Mouse (Mus musculus) heart, embryonic 12.5 days (tissue): Measurements from ENCODE around the gene Gm28374. TPM values are rescaled to one million over a fixed set of nuclear protein-coding genes. Genes with fewer than 3 reads are reported as not detected.

Experiments
- ATAC-seq: fragments of 200-750 bp; cut with Nextera tagmentation; 2 replicates; pipeline ENCODE4 v1.8.0; 2017; ENCODE audit warnings: moderate TSS enrichment, moderate library complexity; ENCODE audit not compliant: insufficient number of reproducible peaks, low FRiP score
- H3K27ac ChIP-seq: fragments of 300-500 bp; sonication (generic); 2 replicates; pipeline ENCODE4 v1.5.1; 2016; ENCODE audit warnings: mild to moderate bottlenecking, moderate library complexity; ENCODE audit not compliant: poor library complexity, severe bottlenecking
- H3K27me3 ChIP-seq: fragments of 300-500 bp; sonication (generic); replicated peaks from 2 replicates; pipeline ENCODE4 v1.6.1; 2016; ENCODE audit warnings: mild to moderate bottlenecking, moderate library complexity
- H3K36me3 ChIP-seq: fragments of 300-500 bp; sonication (generic); 2 replicates; pipeline ENCODE4 v1.6.1; 2016; ENCODE audit warnings: mild to moderate bottlenecking, moderate library complexity
- H3K4me1 ChIP-seq: fragments of 300-500 bp; sonication (generic); replicated peaks from 2 replicates; pipeline ENCODE4 v1.6.1; 2016; ENCODE audit warnings: mild to moderate bottlenecking
- H3K4me2 ChIP-seq: fragments of 300-500 bp; sonication (generic); 2 replicates; pipeline ENCODE4 v1.6.1; 2016; ENCODE audit warnings: mild to moderate bottlenecking, moderate library complexity
- H3K4me3 ChIP-seq: fragments of 300-500 bp; sonication (generic); 2 replicates; pipeline ENCODE4 v1.5.1; 2016; ENCODE audit warnings: mild to moderate bottlenecking
- H3K9ac ChIP-seq: fragments of 300-500 bp; sonication (generic); 2 replicates; pipeline ENCODE4 v1.6.1; 2016; ENCODE audit warnings: mild to moderate bottlenecking, moderate library complexity
- H3K9me3 ChIP-seq: fragments of 300-500 bp; sonication (generic); replicated peaks from 2 replicates; pipeline ENCODE4 v1.6.1; 2016; ENCODE audit warnings: mild to moderate bottlenecking, moderate library complexity
- WGBS: fragments of 180-500 bp; shearing (Covaris S2); methylation state at CpG from one replicate; pipeline ENCODE4 v1.1.7; 2016; 5-methylcytosine and 5-hydroxymethylcytosine counted together
- polyA plus RNA-seq: library from polyadenylated mRNA; unstranded; fragments of >200 nt; fragmentation: Nextera tagmentation; extraction: Ambion mirVana; gene quantifications from 2 replicates; pipeline ENCODE4 v1.2.1, GENCODE M21; 2016

The Gm28374 gene
- polyA plus RNA-seq, 1 experiment from 2014 or later, result 1.3 TPM

DNA sequence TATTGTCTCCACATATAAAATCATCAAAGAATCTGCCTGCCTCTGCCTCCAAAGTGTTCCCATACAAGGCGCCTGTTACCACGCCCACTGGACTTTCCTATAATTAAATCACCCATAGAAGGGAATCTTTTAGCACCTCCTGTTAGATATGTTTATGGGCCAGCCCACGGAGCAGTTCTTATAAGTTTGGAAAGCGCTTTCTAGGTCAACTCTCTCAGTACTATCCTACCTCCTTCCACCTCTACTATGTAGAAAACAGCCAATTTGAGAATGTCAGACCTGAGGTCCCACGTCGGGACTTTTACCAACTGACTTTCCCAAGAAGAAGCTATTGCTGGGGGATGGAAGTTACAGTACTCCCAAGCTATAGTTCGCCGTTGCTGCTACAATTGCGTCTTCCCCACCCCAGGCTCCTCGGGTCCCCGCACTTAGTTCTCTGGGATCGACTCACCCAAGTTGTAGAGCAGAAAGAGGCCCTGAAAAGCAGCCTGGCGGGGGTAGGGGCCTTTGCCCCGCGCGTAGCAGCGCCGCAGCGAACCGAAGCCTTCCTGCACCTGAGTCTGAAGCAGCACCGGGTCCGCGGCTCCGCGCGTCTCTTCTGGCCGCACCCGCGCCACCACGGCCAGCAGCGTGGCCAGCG is 35.4 kb upstream of the Gm28374 start:
- no peaks in the 10 kb centered on the region for H3K9me3 ChIP-seq
- H3K27me3 ChIP-seq, result no peaks in the 10 kb centered on the region
- WGBS, result 5% methylated on average over 32 of the region's 32 CpGs
- H3K27ac ChIP-seq, result peak overlapping the region; percentile 92
- no peak for ATAC-seq
- H3K4me2 ChIP-seq, result peak overlapping the region; percentile 77
- peaks cover 42% of the 10 kb centered on the region for H3K36me3 ChIP-seq
- peak overlapping the region; percentile 70 for H3K4me3 ChIP-seq
- H3K4me1 ChIP-seq, result peaks cover 25% of the 10 kb centered on the region
- peak overlapping the region; percentile 86 for H3K9ac ChIP-seq

DNA sequence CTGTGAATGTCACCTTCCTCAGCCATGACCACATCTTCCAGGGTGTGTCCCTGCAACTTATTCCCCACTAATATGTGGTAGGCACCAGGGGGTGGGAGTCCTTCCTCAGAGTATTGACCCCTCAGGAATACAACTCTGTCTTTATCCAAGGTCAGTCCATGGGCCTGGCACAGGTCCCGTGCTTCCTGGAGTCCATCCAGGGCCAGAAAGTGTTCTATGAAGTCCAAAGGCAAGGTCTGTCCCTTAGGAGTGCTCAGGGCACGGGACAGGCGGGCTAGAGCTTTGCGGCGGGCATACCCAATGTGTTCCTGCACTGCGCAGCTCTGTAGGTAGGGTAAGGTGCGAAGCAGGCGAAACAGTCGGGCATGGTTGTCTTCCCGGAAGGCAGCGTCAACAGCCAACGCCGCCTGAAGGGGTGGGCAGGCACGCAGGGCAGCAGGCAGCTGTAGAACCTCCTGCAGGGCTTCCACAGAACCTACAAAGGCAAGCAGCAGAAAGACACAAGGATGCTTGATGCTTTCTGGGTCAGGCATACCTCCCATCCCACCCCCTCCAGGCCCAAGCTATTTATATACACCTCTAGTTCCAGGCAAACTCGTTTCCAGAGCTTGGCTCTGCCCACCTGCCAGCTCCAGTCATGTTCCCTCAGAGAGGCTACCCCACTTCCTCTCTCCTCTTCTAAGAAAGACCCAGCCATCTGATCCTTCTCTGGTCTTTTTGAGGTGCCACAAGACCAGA is 34.2 kb upstream of the Gm28374 start:
- Histone ChIP-seq H3K9me3 (no peaks in the 10 kb centered on the region), H3K4me3 (0 out of 2 replicates have a peak overlapping the region, but pooled peaks have one; percentile 70), H3K4me1 (peaks cover 20% of the 10 kb centered on the region), H3K4me2 (peak overlapping the region; percentile 77), H3K27ac (no peak overlapping the region), H3K27me3 (no peaks in the 10 kb centered on the region), H3K9ac (0 out of 2 replicates have a peak overlapping the region, but pooled peaks have one; percentile 49), H3K36me3 (peaks cover 41% of the 10 kb centered on the region)
- ATAC-seq, result no peak
- 86% methylated on average over 15 of the region's 15 CpGs for WGBS

DNA sequence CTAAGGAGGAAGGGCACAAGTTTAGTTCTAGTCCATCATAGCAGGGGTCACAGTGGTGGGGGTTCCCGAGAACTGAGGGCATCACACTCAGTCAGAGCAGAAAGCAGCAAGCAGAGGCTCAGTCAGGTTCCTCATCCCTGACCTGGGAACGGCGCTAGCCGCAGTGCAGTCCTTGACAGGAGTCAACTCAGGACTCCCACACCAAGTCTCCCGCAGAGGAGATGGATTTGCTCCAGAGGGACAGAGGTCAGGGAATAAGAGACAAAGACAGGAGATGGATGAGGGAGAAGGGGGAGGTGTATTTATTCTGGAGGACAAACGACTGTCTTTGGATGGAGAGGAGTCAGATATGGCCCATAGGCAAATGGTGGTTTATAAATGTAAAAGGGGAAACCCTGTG is 31.1 kb upstream of the Gm28374 start:
- Histone ChIP-seq H3K9ac (no peak overlapping the region), H3K4me3 (no peak overlapping the region), H3K4me2 (no peak overlapping the region), H3K27me3 (no peaks in the 10 kb centered on the region), H3K27ac (no peak overlapping the region), H3K36me3 (peaks cover 32% of the 10 kb centered on the region), H3K9me3 (no peaks in the 10 kb centered on the region), H3K4me1 (peaks cover 15% of the 10 kb centered on the region)
- 70% methylated on average over 6 of the region's 6 CpGs for WGBS
- no peak for ATAC-seq

DNA sequence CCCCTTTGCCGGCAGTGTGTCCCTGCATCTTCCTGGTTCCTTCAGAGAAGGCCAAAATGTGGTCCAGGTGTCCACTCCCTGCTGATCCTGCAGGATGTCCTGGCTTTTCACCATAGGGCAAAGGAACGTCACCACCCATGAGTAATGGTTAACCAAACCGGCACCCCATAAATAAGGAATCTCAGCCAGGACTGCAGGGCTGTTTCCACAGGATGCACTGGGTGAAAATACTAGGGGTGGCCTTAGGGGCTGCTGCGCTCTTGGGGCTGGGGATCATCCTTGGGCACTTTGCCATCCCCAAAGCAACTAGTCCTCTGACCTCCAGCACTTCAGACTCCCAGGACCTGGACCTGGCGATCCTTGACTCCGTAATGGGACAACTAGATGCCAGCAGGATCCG is 23.5 kb upstream of the Gm28374 start, which contains the start of gene Naaladl1:
Gene Naaladl1, plus strand, starts transcription at position 197 of the 400 bp plus-strand sequence.
- Histone ChIP-seq H3K27me3 (no peaks in the 10 kb centered on the region), H3K4me1 (no peaks in the 10 kb centered on the region), H3K36me3 (no peaks in the 10 kb centered on the region), H3K9ac (no peak within 1 kb of the TSS; the same call in 1 of the 2 replicates), H3K4me2 (no peak within 1 kb of the TSS), H3K27ac (no peak within 1 kb of the TSS), H3K4me3 (no peak within 1 kb of the TSS), H3K9me3 (no peaks in the 10 kb centered on the region)
- ATAC-seq, result no peak
- 82% methylated on average over 7 of the region's 7 CpGs for WGBS

DNA sequence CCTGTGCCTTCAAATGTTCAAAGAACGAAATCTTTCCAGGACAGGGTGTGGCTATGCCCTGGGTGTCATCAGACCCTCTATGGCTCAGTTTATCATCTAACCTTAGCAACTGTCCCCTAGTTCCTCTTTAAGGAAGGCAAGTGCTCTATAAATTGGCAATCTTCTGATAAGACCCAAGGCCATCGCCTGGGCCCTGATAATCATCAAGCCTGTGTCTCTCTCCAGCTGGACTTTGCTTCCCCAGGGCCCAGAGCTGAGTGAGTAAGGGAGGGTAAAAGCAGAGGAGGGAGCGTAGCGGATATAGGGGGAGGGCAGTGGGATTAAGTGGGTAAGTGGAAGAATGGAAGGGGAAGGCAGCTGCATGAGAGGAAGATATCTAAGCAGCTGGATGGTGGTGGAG is 22.4 kb upstream of the Gm28374 start:
- Histone ChIP-seq H3K9me3 (no peaks in the 10 kb centered on the region), H3K27me3 (no peaks in the 10 kb centered on the region), H3K4me1 (no peaks in the 10 kb centered on the region), H3K27ac (no peak overlapping the region), H3K36me3 (peaks cover 4% of the 10 kb centered on the region; the same call in 1 of the 2 replicates), H3K4me3 (no peak overlapping the region), H3K4me2 (no peak overlapping the region), H3K9ac (no peak overlapping the region)
- 50% methylated on average over 4 of the region's 4 CpGs for WGBS
- ATAC-seq, result no peak

DNA sequence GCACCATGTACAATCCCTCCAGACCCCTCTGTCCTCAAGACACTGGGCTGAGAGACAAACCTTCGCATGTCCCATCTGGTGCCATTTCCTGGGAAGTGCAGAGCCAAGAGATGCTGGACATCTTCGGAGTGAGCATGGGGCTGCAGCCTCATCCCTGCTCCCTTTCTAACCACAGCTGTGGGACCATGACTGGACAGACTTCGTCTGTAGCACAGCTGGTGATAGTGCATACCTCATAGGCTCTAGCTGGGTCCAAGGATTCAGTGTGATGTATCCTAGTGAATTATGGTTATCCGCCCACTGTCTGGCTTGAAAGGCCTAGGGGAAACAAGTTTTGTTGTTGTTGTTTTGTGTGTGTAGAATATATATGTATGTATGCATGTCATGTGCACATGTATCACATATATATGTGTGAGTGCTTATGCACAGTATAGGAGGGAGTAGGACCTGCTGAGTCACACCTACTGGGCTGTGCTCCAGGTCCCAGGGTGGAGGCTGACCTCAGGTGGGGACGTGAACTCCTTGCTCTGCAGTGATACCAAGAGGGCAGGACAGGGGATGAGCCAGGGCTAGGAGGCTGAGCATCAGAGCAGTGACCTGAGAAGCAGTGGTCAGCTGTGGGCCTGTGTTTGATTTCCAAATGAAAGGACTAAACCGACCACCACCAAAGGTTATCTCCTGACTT is 20.3 kb upstream of the Gm28374 start:
- Histone ChIP-seq H3K36me3 (peaks cover 10% of the 10 kb centered on the region), H3K9me3 (no peaks in the 10 kb centered on the region), H3K9ac (no peak overlapping the region), H3K27me3 (no peaks in the 10 kb centered on the region), H3K27ac (no peak overlapping the region), H3K4me2 (no peak overlapping the region), H3K4me3 (no peak overlapping the region), H3K4me1 (no peaks in the 10 kb centered on the region)
- ATAC-seq, result no peak; the same call in 1 of the 2 replicates
- WGBS, result 78% methylated on average over 6 of the region's 6 CpGs

DNA sequence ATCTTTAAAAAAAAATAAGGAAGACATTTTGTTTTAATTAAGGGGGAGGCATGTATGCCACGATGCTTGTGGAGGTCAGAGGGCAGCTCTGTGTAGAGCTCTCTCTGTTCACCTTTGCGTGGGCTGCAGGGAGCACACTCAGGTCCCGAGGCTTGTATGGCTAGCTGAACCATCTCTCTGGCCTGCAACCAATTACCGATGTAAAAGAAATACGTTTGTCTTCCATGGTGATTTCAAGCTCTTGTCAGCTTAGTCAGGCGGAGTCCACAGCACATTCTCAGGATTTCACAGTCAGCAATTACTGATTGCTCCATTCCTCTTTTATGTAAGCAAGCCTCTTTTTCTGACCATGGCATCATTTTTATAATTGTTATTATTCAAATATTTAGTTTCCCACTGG is 19.1 kb upstream of the Gm28374 start:
- Histone ChIP-seq H3K9me3 (no peaks in the 10 kb centered on the region), H3K27me3 (no peaks in the 10 kb centered on the region), H3K4me3 (no peak overlapping the region), H3K36me3 (peaks cover 10% of the 10 kb centered on the region), H3K9ac (no peak overlapping the region), H3K4me2 (no peak overlapping the region), H3K27ac (no peak overlapping the region), H3K4me1 (no peaks in the 10 kb centered on the region)
- 77% methylated on average over 6 of the region's 6 CpGs for WGBS
- ATAC-seq, result no peak

DNA sequence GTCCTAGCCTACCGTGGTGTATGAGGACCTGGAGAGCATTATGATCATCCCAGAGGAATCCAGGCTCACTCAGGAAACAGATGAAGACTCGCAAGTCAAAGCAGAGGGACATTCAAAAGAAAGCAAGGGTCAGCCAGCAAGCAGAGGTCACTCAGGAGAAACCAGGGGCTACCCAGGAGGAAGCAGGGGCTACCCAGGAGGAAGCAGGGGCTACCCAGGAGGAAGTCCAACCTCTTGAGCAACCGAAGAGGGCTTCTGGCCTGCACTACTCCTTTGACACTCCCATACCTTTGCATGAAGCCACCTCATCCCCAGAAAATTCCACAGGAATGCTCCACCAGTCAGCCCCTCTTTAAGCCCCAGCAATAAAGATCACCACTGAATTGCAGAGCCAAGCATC is 15.8 kb upstream of the Gm28374 start:
- H3K4me2 ChIP-seq, result no peak overlapping the region
- no peaks in the 10 kb centered on the region for H3K9me3 ChIP-seq
- H3K9ac ChIP-seq, result no peak overlapping the region
- H3K4me1 ChIP-seq, result no peaks in the 10 kb centered on the region
- no peak overlapping the region for H3K27ac ChIP-seq
- H3K4me3 ChIP-seq, result no peak overlapping the region
- peaks cover 34% of the 10 kb centered on the region for H3K36me3 ChIP-seq
- H3K27me3 ChIP-seq, result no peaks in the 10 kb centered on the region
- ATAC-seq, result no peak
- WGBS, result 81% methylated on average over 3 of the region's 3 CpGs

DNA sequence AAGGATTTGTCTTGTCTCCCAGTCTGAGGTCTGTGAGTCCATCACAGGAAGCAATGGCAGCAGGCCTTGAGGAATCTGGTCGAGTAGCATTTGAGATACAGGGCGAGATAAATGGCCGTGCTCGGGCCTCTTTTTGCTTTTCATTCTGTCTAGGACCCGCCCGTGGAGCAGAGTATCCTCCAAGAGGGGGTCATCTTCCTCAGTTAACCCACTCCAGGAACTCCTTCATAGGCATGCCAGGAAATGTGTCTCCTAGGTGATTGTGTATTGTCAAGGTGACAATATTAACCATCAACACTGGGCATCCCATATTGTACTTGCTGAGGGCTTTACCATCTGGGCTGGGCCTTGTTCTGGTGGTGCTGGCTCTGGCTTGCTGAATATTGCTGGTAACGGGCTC is 12.1 kb upstream of the Gm28374 start, which contains the start of gene AC131692.1:
Gene AC131692.1, plus strand, starts transcription at position 301 of the 400 bp plus-strand sequence.
- Histone ChIP-seq H3K27ac (no peak within 1 kb of the TSS), H3K4me3 (no peak within 1 kb of the TSS), H3K4me1 (no peaks in the 10 kb centered on the region), H3K4me2 (no peak within 1 kb of the TSS), H3K9me3 (no peaks in the 10 kb centered on the region), H3K27me3 (no peaks in the 10 kb centered on the region), H3K9ac (no peak within 1 kb of the TSS; the same call in 1 of the 2 replicates), H3K36me3 (peaks cover 66% of the 10 kb centered on the region)
- WGBS, result 90% methylated on average over 7 of the region's 7 CpGs
- ATAC-seq, result no peak

DNA sequence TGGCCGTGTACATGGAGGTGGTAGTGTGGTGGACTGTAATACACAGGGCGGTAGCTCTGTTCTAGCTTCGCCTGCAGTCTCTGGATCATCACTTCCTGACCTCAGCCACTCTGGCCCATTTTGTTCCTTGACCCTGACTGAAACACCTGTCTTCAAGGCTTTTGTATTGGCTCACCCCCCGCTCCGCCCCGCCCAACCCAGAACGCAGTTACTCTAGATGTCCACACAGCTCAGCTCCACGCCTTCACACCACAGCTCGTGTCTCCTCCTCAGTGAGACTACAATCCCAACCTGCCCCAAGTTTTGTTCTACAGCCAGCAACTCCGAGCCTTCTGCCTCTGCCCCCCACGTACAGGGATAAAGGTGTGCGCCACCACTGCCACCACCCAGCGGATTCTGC is 6.8 kb upstream of the Gm28374 start:
- no peak overlapping the region for H3K9ac ChIP-seq
- H3K9me3 ChIP-seq, result no peaks in the 10 kb centered on the region
- H3K27ac ChIP-seq, result no peak overlapping the region
- no peak for ATAC-seq
- H3K4me3 ChIP-seq, result no peak overlapping the region
- peaks cover 61% of the 10 kb centered on the region for H3K36me3 ChIP-seq
- 94% methylated on average over 13 of the region's 13 CpGs for WGBS
- peaks cover 10% of the 10 kb centered on the region for H3K4me1 ChIP-seq
- H3K4me2 ChIP-seq, result no peak overlapping the region
- no peaks in the 10 kb centered on the region for H3K27me3 ChIP-seq

DNA sequence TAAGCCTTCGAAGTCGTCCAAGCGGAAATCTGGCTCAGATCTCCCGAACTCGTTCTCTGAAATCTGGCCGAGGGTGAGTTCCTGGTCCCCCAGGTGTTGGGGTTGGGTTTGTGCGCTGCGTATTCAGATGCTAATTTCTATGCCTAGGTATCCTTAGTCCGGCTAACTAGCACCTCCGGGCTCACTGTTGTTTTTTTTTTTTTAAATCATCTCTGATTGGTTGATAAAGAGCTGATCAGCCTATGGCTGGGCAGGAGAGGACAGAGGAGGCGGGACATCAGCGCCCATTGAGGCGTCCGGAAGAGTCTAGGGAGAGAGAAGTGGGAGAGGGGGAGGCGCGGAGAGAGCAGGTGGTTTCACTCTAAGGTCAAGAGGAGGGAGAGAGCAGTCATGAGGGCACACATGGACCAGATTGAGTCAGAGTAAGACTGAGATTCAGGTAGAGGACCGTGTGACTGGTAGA is 3.4 kb upstream of the Gm28374 start:
- Histone ChIP-seq H3K4me3 (peak overlapping the region; percentile 83), H3K27me3 (no peaks in the 10 kb centered on the region), H3K4me1 (peaks cover 17% of the 10 kb centered on the region), H3K36me3 (peaks cover 55% of the 10 kb centered on the region), H3K27ac (peak overlapping the region; percentile 53; the same call in 1 of the 2 replicates), H3K9ac (peak overlapping the region; percentile 81), H3K4me2 (peak overlapping the region; percentile 86), H3K9me3 (no peaks in the 10 kb centered on the region)
- peak; percentile 80 for ATAC-seq
- WGBS, result under 1% methylated on average over 17 of the region's 17 CpGs
